Mouse (Mus musculus): Measurements from ENCODE around the gene Tstd2. TPM values are rescaled to one million over a fixed set of nuclear protein-coding genes. Genes with fewer than 3 reads are reported as not detected.

Gene Tstd2
- polyA plus RNA-seq, 1 experiment: 13.8 TPM

DNA sequence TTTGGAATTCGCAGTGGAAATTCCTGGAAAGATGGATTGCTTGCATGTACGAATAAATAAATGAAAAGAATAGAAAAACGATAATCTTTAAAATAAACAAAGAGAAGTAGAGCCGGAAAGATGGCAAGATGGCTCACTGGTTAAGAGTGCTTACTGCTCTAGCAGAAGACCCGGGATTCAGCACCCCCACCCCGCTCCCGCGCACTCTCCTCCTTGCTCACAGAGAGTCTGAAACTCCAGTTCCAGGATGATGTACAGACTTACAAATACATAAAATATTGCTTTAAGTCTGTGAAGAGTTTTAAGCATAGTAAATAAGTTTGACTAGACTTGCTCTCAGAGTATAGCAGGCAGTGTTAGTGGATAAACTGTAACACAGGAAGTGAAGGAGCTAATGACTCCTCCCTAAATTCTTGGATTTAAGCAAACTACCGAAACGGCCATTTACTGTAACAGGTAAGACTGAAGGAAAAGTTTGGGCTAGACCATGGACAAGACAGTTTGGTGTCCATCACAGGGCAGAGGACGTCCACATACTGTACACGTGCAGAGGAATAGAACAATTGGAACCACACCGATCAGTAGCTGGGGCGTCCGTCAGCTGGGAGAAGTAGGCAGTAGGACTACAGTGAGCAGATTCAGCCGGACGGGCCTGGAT lies 736 bp downstream of the Tstd2 start:
- Histone ChIP-seq H3K27ac (replicated peaks; ENCODE audit: low read depth, low read length) (peak overlapping the region; percentile 94), H3K4me3 (ENCODE audit: insufficient read depth, low read depth, low read length) (peak overlapping the region; percentile 86), H3K4me1 (ENCODE audit: control insufficient read depth, insufficient read depth, insufficient read length, low read length) (peaks cover 6% of the 10 kb centered on the region; the same call in 1 of the 2 replicates)

DNA sequence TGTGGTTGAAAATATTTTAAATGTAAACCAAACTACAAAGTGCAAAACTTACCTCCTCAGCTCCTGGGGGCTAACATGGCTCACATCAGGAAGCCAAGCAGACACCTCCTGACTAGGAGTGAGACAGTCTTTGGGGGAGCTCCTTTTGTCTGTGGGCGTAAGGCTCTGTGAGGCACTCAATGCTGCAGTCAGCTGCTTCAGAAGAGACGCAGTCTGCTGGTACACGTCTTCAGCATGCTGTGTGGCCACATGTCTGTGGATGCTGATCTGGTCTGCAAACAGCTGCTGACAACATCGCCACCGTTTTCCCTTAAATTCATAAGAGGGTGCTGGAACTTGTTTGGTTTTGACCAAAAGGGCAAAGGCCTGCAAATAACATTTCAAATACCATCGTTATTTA lies 6.7 kb downstream of the Tstd2 start:
- H3K4me3 ChIP-seq (ENCODE audit: insufficient read depth, low read depth, low read length): no peak overlapping the region
- H3K4me1 ChIP-seq (ENCODE audit: control insufficient read depth, insufficient read depth, insufficient read length, low read length): no peaks in the 10 kb centered on the region
- H3K27ac ChIP-seq (replicated peaks; ENCODE audit: low read depth, low read length): no peak overlapping the region

DNA sequence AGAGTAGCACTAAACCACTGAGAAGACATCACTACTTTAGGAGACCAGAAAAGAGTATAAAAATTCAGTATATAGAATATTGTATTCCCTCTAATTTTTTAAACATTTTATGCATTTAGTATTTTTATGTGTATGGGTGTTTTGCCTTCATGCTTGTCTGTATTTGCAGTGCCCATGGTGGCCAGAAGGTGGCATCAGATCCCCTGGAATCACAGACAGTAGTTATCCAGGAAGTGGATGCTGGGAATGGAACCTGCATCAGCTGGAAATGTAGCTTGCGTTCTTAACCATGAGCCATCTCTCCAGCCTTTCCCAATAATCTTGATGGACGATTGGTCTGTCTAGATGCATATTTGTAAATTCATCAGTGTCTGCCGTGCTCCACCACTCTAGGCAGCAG lies 8.3 kb downstream of the Tstd2 start:
- H3K4me1 ChIP-seq (ENCODE audit: control insufficient read depth, insufficient read depth, insufficient read length, low read length): no peaks in the 10 kb centered on the region
- H3K27ac ChIP-seq (replicated peaks; ENCODE audit: low read depth, low read length): no peak overlapping the region
- H3K4me3 ChIP-seq (ENCODE audit: insufficient read depth, low read depth, low read length): no peak overlapping the region

- no peaks in the 10 kb centered on the region for H3K4me1 ChIP-seq (ENCODE audit: control insufficient read depth, insufficient read depth, insufficient read length, low read length)
- H3K27ac ChIP-seq (replicated peaks; ENCODE audit: low read depth, low read length): no peak overlapping the region
- no peak overlapping the region for H3K4me3 ChIP-seq (ENCODE audit: insufficient read depth, low read depth, low read length)
Measured at GRCm38 (mm10) chr4:46129311-46130004, 9.0 kb downstream of the Tstd2 start.

- H3K4me3 ChIP-seq (ENCODE audit: insufficient read depth, low read depth, low read length): no peak overlapping the region
- no peak overlapping the region for H3K27ac ChIP-seq (replicated peaks; ENCODE audit: low read depth, low read length)
- no peaks in the 10 kb centered on the region for H3K4me1 ChIP-seq (ENCODE audit: control insufficient read depth, insufficient read depth, insufficient read length, low read length)
Measured at GRCm38 (mm10) chr4:46126541-46126940, 12.0 kb downstream of the Tstd2 start.

DNA sequence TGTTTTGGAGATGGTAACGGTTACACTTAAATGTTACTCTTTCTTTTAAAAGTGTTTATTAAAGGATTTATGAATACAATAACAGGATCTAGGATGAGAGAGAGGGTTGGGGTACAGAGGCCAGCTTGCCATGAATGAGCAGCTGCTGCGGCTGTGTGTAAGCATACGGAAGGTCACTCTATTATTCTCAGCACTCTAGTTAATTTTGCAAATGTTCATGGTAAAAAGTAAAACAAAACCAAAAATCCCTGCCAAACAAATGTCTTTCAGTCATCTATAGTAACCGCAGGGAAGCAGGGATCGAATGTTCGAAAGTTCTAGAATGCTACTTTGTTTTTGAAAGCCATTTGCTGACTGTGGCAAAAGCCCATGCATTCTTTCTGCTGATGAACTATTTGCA lies 15.1 kb downstream of the Tstd2 start:
- H3K4me3 ChIP-seq (ENCODE audit: insufficient read depth, low read depth, low read length): no peak overlapping the region
- H3K4me1 ChIP-seq (ENCODE audit: control insufficient read depth, insufficient read depth, insufficient read length, low read length): no peaks in the 10 kb centered on the region

GRCm38 (mm10) chr4:46120767-46121166 lies 17.7 kb downstream of the Tstd2 start:
- Histone ChIP-seq H3K27ac (replicated peaks; ENCODE audit: low read depth, low read length) (no peak overlapping the region), H3K4me3 (ENCODE audit: insufficient read depth, low read depth, low read length) (no peak overlapping the region)

More for the DNA sequence above, 15.1 kb downstream of the Tstd2 start:
- H3K27ac ChIP-seq (replicated peaks; ENCODE audit: low read depth, low read length): no peak overlapping the region

GRCm38 (mm10) chr4:46119514-46120094 lies 18.9 kb downstream of the Tstd2 start:
- H3K4me3 ChIP-seq (ENCODE audit: insufficient read depth, low read depth, low read length): no peak overlapping the region
- peaks cover 8% of the 10 kb centered on the region for H3K4me1 ChIP-seq (ENCODE audit: control insufficient read depth, insufficient read depth, insufficient read length, low read length)
- H3K27ac ChIP-seq (replicated peaks; ENCODE audit: low read depth, low read length): no peak overlapping the region

More at GRCm38 (mm10) chr4:46120767-46121166, 17.7 kb downstream of the Tstd2 start:
- peaks cover 8% of the 10 kb centered on the region for H3K4me1 ChIP-seq (ENCODE audit: control insufficient read depth, insufficient read depth, insufficient read length, low read length)

DNA sequence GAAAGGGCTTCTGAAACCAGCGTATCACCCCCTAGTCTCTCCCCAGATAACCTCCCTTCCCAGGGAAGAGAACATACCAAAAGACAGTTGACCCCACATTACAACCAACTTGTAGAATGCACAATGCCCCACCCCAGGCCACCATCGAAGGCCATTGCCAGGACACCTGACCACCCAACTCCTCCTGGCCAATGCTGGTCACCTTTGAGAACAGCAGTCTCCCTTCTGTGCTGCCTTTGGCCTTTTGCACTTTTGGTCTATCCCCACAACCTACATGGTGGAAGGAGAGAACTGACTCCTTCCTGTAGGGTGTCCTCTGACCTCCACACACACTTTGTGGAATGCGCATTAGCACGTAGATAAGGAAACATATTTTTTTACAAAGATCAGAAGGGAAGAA lies 21.0 kb downstream of the Tstd2 start:
- Histone ChIP-seq H3K4me3 (ENCODE audit: insufficient read depth, low read depth, low read length) (no peak overlapping the region), H3K4me1 (ENCODE audit: control insufficient read depth, insufficient read depth, insufficient read length, low read length) (peaks cover 8% of the 10 kb centered on the region), H3K27ac (replicated peaks; ENCODE audit: low read depth, low read length) (peak overlapping the region; percentile 70)

DNA sequence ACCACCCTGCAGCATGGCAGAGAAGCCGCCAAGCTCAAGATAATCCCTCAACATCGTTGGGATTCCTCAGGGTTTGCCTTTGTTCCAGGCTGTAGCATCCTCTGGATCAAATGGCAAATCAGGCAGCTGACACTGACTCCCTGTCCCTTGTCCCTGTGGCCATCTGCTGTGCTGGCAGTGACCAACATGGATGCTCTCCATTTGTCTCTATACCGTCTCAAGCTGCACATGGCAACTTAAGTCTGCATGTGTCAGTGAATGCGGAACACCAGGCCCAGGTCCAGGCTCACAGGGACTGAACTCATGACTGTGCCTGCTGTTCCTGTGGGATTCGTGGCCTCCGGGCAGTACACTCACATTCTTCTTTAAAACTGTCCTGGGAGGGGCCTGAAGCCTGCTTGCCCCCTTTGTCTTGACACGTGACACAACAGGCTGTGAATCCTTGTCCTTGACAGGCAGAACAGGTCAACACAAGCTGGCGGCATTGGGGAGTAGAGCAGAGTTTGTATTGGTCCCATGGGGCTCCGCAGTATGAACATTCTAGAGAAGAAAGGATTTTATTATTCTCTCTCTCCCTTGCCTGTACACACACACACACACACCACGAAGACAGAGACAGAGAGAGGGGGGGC lies 21.8 kb downstream of the Tstd2 start:
- Histone ChIP-seq H3K4me1 (ENCODE audit: control insufficient read depth, insufficient read depth, insufficient read length, low read length) (peaks cover 8% of the 10 kb centered on the region), H3K4me3 (ENCODE audit: insufficient read depth, low read depth, low read length) (no peak overlapping the region), H3K27ac (replicated peaks; ENCODE audit: low read depth, low read length) (peak overlapping the region; percentile 75)

DNA sequence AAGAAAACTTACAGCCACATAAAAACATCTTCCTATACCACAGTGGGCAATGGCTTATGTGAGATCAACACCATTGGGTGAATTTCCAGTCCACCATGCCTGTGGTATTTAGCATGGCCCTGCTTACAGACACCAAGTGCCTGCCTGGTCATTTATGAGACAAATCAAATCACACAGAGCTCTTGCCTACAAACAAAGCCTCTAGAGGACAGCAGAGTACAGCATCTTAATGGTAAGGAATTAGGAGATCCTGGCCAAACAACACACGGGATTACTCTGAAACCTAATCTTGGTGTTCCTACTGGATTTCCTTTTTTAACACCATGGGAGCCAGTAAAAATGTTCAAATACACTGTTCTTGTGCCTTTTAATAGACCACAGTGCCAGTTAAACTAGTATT lies 23.2 kb downstream of the Tstd2 start:
- H3K27ac ChIP-seq (replicated peaks; ENCODE audit: low read depth, low read length): no peak overlapping the region
- H3K4me3 ChIP-seq (ENCODE audit: insufficient read depth, low read depth, low read length): no peak overlapping the region
- peaks cover 8% of the 10 kb centered on the region for H3K4me1 ChIP-seq (ENCODE audit: control insufficient read depth, insufficient read depth, insufficient read length, low read length)

DNA sequence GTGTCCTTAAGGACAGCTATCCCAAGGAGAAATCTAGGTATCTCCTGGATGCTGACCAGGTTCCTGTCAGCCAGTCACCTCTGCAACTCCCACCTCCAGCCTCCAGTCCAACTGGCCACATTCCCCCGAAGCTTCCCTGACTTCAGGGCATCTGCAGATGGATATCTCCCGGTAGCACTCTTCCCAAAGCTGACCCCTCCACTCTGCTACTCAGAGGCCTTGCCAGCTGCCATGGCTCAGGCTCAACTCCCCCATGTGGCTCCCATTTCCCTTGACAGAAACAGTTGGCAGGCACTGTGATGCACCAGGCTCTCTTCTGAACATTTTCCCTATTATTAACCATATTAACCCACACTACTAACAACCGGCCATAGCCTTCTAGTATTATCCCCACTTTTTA lies 27.1 kb downstream of the Tstd2 start:
- H3K4me1 ChIP-seq (ENCODE audit: control insufficient read depth, insufficient read depth, insufficient read length, low read length): peaks cover under 1% of the 10 kb centered on the region; the same call in 1 of the 2 replicates
- H3K4me3 ChIP-seq (ENCODE audit: insufficient read depth, low read depth, low read length): no peak overlapping the region
- no peak overlapping the region for H3K27ac ChIP-seq (replicated peaks; ENCODE audit: low read depth, low read length)

GRCm38 (mm10) chr4:46110084-46110483 lies 28.4 kb downstream of the Tstd2 start:
- Histone ChIP-seq H3K27ac (replicated peaks; ENCODE audit: low read depth, low read length) (no peak overlapping the region), H3K4me1 (ENCODE audit: control insufficient read depth, insufficient read depth, insufficient read length, low read length) (no peaks in the 10 kb centered on the region; the same call in 1 of the 2 replicates)

DNA sequence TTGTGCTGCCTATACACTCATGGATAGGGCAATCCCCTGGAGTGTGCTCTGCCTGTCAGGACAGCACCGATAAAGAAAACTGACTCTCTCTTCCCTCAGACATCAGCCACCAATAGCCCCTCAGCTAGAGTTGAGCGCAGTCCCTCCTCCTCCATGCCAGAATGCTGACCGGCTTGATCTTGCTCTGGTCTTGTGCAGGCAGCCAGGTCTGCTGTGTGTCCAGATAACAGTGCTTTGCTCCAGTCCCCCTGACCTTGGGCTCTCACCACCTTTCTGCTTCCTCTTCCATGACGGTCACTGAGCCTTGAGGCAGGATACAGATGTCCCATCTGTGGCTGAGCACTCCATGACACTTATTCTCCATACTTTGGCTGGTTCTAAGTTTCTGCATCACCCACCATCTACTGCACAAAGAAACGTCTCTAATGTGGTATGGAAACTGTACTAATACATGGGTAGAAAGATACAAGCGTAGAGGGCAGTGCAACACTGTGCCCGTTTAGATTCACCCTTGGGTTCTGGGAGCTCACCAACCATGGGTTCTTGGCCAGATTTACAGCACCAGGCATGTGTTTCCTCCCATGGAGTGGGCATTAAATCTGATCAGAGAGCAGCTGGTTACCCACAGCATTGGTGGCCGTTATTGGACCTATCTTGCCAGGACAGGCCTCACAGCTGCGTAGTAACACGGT lies 36.3 kb downstream of the Tstd2 start:
- no peak overlapping the region for H3K27ac ChIP-seq (replicated peaks; ENCODE audit: low read depth, low read length)
- H3K4me3 ChIP-seq (ENCODE audit: insufficient read depth, low read depth, low read length): no peak overlapping the region
- H3K4me1 ChIP-seq (ENCODE audit: control insufficient read depth, insufficient read depth, insufficient read length, low read length): 0 out of 2 replicates have a peak, but pooled peaks cover 3% of the 10 kb centered on the region

More at GRCm38 (mm10) chr4:46110084-46110483, 28.4 kb downstream of the Tstd2 start:
- no peak overlapping the region for H3K4me3 ChIP-seq (ENCODE audit: insufficient read depth, low read depth, low read length)
